Mouse (Mus musculus) gastrocnemius, postnatal 36 days (tissue): ENCODE data around the gene Fam83d. TPM values are rescaled to one million over a fixed set of nuclear protein-coding genes. Genes with fewer than 3 reads are reported as not detected.

ENCODE experiments used
- DNase-seq, 2 experiments: peaks; one replicate each; pipeline ENCODE4 v3.0.0; 2022
- intact Hi-C: fragments of 180-260 bp; cut with DNase I; formaldehyde crosslinking; loops from one replicate; pipeline ENCODE4 v1.15.1; 2025
- microRNA-seq, 2 experiments: library from miRNA; unstranded; fragments of <30 nt; microRNA quantifications; one replicate each; pipeline ENCODE4 v1.2.0; 2021
- total RNA-seq, 2 experiments: library from RNA; stranded (reverse); gene quantifications; 2 replicates each; pipeline ENCODE4 v1.2.3; 2021

Fam83d gene
- total RNA-seq, 2 experiments from 2014 or later, result 1.1 to 1.7 TPM

- DNase-seq, result no peak
- intact Hi-C loops, result no loop called here
These were observed 31.4 kb downstream of the Fam83d start for GRCm38 (mm10) chr2:158799328-158799727.

- intact Hi-C loops, result no loop called here
- DNase-seq, result no peak
These were observed 32.9 kb downstream of the Fam83d start for GRCm38 (mm10) chr2:158800788-158801187.

- intact Hi-C loops, result no loop called here
- no peak for DNase-seq
These were observed 35.7 kb downstream of the Fam83d start for GRCm38 (mm10) chr2:158803575-158803974.

GRCm38 (mm10) chr2:158815686-158816085 is 47.8 kb downstream of the Fam83d start:
- no peak for DNase-seq
- intact Hi-C loops, result no loop called here

- intact Hi-C loops, result no loop called here
- no peak for DNase-seq
These were observed 48.3 kb downstream of the Fam83d start for GRCm38 (mm10) chr2:158816239-158816638.

- intact Hi-C loops, result no loop called here
- DNase-seq, result no peak
These were observed 49.8 kb downstream of the Fam83d start for GRCm38 (mm10) chr2:158817708-158818107.

GRCm38 (mm10) chr2:158828124-158828523 is 60.2 kb downstream of the Fam83d start:
- no peak for DNase-seq
- intact Hi-C loops, result no loop called here

GRCm38 (mm10) chr2:158829746-158830145 is 61.9 kb downstream of the Fam83d start:
- intact Hi-C loops, result no loop called here
- DNase-seq, result no peak

GRCm38 (mm10) chr2:158833221-158833620 is 65.3 kb downstream of the Fam83d start:
- DNase-seq, result no peak
- intact Hi-C loops, result no loop called here

GRCm38 (mm10) chr2:158833645-158834044 is 65.8 kb downstream of the Fam83d start:
- intact Hi-C loops, result no loop called here
- no peak for DNase-seq

Small RNA genes lying within 50 kb of the gene (microRNA-seq; reads per million reads assigned to microRNA genes)
- 0 reads per million in 2 experiments for gene Gm26141

Other genes starting within 250 kb of the Fam83d start
- not detected for gene Slc32a1, start 157.3 kb upstream of the Fam83d start, total RNA-seq
- gene Actr5, start 143.2 kb upstream of the Fam83d start, total RNA-seq, result 1 to 10 TPM; 2.4 to 3.6 TPM
- gene Ppp1r16b, start 102.7 kb upstream of the Fam83d start, total RNA-seq, result 1 to 10 TPM; 3.5 to 3.6 TPM
- gene Dhx35, start 26.7 kb downstream of the Fam83d start, total RNA-seq, result 1 to 10 TPM; 7.0 to 9.5 TPM